Mouse (Mus musculus) telencephalon, adult 2 months (tissue): ENCODE data around the gene Ykt6.
A peak's percentile ranks its signal among the peaks of the same experiment; 100 is the strongest.

ENCODE experiments used
- DNase-seq: peaks from one replicate; pipeline ENCODE4 v3.0.0-alpha.2; 2011; ENCODE audit warnings: low read depth, low spot score

The Ykt6 gene

DNA sequence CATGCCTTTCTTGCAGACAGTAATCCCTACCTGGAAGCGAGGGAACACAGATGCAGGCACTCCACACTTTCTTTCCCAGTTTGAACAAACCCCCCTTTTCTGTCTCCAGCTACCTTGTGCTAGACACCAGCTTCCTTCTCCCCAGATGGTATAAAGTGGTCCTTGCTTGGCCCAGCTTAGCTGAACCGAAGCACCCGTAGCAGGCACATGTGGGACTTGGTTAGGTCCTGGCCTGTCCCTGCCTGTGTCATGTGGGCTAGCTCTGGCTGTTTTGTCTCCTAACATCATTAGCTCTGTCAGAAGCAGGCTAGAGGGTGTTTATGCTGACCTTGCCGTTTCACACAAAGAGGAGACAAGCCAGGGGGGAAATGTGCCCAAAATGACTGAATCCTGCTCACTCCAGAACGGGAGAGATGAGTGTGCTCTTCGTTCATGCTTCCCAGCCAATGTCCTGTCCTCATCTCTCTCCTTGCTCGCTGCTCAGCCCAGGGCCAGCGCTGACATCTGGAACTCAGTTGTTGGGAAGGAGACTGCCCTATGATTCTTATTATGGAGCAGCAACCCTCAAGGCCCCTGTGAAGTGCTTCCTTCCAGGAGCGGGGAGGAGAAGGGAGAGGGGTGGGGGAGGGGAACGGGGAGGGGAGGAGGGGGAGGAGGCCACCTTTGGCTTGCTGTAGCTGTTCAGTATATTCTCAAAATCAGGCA, 6.8 kb upstream of the Ykt6 start:
- DNase-seq: no peak

- no peak for DNase-seq
These were observed 5.7 kb upstream of the Ykt6 start, which contains the start of gene Gck for GRCm38 (mm10) chr11:5949586-5950352. Gck (minus strand) TSS chr11:5950081.

- no peak for DNase-seq
These were observed 3.0 kb upstream of the Ykt6 start for GRCm38 (mm10) chr11:5952501-5952900.

DNA sequence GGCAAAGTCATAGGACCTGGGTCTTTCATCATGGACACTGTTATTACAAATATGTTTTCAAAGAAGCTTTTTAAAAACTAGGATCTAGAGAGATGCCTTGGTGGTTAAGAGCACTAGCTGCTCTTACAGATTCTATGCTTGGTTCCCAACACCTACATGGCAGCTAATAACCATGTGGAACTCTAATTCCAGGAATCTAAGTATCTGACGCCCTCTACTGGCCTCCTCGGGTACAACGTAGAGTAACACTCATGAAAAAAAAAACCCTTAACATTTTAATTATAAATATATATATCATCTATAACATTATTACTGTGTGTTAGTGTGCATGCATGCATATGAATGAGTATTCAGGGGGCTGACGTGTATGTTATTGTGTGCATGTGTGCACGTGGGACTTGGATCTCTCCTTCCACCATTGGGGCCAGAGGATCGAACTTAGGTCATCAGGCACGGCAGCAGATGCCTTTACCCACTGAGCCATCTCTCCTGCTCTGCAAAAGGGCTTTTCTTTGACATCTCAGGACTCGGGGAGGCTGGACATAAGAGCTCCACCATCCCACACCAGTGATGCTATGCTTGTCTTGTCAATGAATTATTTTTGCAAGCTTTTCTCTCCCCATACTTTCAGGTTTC, 2.2 kb upstream of the Ykt6 start:
- no peak for DNase-seq

GRCm38 (mm10) chr11:5954435-5954834, 1.1 kb upstream of the Ykt6 start:
- DNase-seq: no peak

DNA sequence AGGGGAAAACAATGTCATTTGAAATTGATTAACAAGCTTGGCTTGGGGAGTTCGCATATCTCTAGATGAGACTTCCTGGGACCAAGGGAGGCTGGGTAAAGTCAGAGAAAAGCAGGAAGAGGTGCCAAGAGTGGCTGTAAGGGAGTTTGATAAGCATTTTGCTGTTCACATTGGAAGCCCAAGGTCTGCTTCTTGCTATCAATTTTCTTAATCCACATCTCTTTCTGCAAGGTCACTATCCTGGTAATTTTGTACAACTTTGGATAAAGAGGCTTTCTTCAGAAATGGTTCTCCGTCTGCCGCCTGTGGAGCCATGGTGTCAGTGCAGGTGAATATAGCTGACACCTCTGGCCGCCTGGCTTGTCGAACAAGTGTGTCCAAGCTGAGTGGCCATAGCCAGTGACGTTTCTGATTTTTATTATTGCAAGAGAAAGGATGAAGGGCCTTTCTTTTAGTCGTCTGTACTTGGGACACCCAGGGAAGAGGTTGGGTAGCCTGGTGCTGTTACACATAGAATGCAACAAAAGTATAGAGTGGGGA, 458 bp upstream of the Ykt6 start:
- DNase-seq: no peak

DNA sequence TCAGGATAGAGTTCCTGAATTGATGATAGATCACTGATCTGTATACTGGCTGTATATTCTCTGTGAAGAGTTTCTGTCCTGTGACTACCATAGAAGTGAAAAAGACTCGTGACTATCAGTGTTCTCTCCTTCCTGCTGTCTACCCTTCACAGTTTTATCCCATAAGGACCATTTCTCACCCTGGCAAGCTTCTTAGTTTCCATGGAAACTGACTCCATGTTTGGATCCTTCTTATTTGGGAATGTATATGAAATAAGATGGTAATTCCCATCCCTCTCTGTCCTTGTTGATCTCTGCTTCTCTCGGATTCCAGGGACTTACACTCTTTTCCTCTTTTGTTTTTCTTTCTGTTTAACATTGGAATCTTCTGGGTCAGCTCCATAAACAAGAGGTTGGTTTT, 4.6 kb downstream of the Ykt6 start:
- DNase-seq: peak; percentile 77

GRCm38 (mm10) chr11:5965865-5966264, 10.4 kb downstream of the Ykt6 start:
- no peak for DNase-seq

GRCm38 (mm10) chr11:5966751-5967150, 11.3 kb downstream of the Ykt6 start:
- no peak for DNase-seq

GRCm38 (mm10) chr11:5968223-5968622, 12.7 kb downstream of the Ykt6 start:
- DNase-seq: no peak

GRCm38 (mm10) chr11:5971202-5971601, 15.7 kb downstream of the Ykt6 start:
- no peak for DNase-seq

DNA sequence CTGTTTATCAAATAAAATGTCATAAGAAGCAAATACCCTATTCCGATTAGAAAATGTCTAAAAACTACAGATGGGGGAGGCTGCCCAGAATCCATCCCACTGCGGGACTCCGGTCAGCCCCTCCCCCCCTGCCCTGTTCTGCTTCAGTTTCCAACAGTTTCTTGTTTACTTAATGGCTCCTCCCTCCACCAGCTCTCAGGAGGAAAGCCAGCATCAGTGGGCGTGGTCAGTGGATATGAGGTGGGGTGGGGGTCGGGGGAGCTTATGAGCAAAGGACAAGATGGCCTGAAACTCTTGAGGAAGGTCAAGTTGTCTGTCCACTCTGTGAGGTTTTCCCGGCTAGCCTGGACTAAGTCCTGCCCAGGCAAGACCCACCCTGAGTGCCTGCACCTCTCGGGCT, 17.7 kb downstream of the Ykt6 start:
- DNase-seq: no peak

GRCm38 (mm10) chr11:5974053-5974452, 18.6 kb downstream of the Ykt6 start:
- DNase-seq: no peak

- no peak for DNase-seq
These were observed 19.6 kb downstream of the Ykt6 start for GRCm38 (mm10) chr11:5975068-5975467.

DNA sequence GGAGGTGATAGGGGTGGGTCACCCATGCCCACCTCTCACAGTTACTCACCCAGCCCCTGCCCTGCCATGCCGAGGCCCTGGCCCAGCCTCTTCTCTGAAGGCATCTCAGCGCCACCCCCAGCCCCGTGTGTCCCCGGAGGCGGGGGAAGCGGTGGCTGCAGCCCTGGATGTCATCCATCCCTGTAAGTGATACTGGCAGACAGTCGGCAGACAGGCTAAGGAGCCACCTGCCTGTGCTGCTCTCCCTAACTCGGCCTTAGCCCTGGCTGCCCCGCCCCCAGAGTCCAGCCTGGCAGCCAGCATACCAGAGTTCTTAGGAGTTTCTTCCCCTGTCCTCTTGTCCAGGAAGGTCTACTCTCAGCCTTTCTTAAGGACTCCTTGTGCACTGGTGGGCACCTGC, 20.6 kb downstream of the Ykt6 start:
- DNase-seq: no peak

- DNase-seq: no peak
These were observed 23.6 kb downstream of the Ykt6 start for GRCm38 (mm10) chr11:5979088-5979487.

- no peak for DNase-seq
These were observed 24.6 kb downstream of the Ykt6 start for GRCm38 (mm10) chr11:5980108-5980507.

- DNase-seq: no peak
These were observed 25.1 kb downstream of the Ykt6 start for GRCm38 (mm10) chr11:5980561-5980960.

DNA sequence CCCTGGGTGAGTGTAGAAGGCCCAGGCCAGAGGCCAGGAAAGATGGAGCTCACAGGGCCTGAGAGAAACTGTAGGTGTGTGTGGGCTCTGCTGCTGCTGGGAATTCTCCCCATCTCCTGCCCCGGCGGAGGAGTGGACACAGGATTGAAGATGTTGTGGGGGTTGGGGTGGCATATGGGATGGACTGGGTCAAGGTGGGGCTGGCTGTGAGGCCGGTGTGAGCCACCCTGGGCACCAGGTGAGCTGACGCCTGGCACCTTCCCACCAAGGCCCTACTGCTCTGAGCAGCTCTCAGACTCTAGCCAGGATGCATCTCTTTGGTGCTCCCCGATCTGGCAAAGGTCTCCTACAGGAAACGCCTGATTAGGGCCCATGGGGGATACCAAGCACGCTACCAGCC, 25.8 kb downstream of the Ykt6 start:
- DNase-seq: no peak

- DNase-seq: no peak
These were observed 28.1 kb downstream of the Ykt6 start for GRCm38 (mm10) chr11:5983629-5984028.

GRCm38 (mm10) chr11:5988126-5988525, 32.6 kb downstream of the Ykt6 start:
- DNase-seq: no peak

- no peak for DNase-seq
These were observed 34.6 kb downstream of the Ykt6 start for GRCm38 (mm10) chr11:5989954-5990593.
